Mouse (Mus musculus) urinary bladder, postnatal 36 days (tissue): ENCODE results near the gene Lnx2.

Experiments
- DNase-seq, 2 experiments: peaks; one replicate each; pipeline ENCODE4 v3.0.0; 2022; ENCODE audit warnings: low spot score in 2 of 2, mixed read lengths in 1 of 2

The Lnx2 gene

DNA sequence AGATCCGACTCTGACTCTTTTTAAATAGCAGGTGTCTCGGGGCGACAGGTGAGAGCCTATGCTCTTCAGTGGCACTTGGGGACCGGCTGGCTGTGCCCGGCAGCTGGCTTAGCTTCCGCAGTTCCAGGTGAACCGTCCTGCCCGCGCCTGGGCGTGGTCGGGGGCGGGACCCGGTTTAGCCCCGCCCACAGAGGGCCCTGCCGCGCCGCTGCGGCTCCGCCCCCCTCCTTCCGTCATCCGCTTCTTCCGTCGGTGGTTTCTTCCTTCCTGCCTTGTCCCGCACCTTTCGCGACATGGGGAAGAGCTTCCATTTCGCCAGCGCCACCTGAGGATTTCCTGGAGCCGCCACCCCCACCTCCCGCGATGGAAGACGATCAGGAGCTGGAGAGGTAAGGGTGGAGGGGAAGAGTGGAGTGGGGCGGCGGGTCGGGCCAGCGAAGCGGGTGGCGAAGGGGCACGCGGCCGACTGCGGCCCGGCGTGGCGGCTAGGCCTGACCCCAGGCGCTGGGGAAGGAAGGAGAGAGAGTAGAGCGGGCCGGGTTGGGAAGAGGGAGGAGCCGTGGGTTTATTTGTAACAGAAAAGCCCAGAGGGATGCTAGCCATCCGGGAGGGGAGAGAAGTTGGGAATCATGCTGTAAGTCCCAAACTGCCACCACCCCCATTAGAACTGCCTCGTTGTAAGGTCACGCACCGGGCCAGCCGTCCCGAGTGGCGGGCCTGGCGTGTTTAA lies 1.1 kb upstream of the Lnx2 start:
- peak; percentile 93 for DNase-seq

DNA sequence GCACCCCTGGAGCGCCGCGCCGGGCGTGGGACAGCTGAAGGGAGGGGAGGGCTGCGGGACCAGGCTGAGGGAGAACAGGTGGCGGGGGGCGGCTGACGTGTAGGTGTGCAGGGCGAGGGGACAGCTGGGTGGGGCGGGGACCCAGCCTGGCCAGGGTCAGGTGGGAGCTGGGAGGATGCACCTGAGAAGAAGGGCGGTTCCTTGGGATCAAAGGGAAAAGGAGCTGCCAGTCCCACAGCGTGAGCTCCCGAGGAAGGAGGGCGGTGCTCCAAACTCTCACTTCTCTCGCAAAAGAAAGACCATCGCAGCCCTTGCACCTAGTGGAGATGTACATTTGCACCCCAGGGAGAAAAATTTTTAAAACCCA lies 396 bp upstream of the Lnx2 start, which contains the start of gene Polr1d:
Polr1d (plus strand) TSS at position 252 of the 367 bp plus-strand sequence.
- no peak for DNase-seq

DNA sequence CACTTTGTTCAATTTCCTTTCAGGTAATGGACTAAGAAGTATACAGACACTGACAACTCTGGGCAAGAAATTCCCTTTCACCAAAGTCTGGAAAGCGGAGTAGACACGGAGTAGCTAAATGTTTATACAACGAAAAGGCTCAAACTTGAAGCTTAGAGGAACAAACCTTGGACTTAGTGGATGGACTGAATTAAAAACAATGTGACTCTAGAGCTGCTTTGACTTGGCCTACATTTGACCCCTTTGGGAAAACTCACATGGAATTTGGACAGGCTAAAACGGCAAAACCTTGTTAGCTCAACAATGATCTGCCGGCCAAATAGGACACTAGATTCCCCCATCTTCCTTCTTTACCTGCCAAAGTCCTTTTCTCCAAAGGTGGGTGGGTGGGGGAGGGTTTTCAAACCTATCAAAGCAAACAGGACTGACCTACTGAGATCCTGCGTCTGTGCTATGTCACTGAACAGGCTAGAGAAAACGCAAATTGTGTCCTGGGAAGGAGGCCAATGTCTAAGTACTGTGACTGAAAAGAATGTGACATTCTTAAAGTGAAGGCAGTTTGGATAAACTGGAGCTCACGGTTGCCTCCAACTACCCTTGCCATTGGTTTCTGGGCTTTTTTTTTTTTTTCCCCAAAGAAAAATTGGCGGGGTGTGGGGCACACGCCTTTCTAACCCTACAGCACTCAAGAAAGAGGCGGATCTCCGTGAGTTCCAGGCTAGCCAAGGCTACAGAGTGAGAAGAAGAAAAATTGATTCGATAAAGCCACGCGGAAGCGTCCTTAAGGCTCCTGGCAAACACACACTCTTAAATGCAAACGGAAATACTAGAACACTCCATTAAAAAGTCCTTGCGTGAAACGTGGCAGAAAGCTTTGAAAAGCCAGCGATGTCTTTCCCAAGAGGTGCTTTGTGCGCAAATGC lies 1.0 kb downstream of the Lnx2 start:
- no peak for DNase-seq

DNA sequence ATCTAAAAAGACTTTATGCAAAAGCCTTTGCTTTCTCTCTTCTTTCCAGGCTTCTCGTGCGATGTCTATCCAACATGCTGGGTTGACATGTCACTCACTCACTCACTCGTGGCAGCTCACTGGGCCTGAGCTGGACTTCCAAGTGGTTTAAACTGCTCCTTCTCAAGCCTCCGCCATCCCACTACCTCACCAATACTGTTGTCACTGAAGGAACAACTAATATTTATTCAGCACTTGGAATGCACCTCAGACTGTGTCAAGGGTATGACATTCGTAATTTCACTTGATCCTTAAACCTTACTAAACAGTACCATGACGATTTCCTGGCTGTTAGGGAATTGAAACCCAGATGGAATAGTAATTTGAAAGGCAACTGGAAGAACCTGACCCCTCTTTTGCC lies 2.6 kb downstream of the Lnx2 start:
- no peak for DNase-seq

DNA sequence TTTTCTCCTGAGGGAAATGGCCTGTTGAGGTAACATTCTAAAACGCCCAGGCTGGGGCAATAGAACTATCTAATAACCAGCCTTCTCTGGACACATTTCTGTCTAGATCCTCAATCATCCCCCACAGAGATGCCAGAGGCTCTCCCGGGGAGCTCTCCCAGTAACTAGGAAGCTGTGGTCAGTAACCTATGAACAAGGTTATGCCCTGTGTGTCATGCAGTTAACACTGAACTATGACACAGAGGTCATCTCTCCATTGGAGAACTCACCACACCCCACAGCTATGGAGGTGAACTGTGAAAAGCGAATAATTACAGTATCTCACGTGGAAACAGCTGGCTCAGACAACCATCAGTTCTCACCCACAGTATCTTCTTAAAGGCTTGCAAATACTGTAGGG lies 4.5 kb downstream of the Lnx2 start:
- no peak for DNase-seq

DNA sequence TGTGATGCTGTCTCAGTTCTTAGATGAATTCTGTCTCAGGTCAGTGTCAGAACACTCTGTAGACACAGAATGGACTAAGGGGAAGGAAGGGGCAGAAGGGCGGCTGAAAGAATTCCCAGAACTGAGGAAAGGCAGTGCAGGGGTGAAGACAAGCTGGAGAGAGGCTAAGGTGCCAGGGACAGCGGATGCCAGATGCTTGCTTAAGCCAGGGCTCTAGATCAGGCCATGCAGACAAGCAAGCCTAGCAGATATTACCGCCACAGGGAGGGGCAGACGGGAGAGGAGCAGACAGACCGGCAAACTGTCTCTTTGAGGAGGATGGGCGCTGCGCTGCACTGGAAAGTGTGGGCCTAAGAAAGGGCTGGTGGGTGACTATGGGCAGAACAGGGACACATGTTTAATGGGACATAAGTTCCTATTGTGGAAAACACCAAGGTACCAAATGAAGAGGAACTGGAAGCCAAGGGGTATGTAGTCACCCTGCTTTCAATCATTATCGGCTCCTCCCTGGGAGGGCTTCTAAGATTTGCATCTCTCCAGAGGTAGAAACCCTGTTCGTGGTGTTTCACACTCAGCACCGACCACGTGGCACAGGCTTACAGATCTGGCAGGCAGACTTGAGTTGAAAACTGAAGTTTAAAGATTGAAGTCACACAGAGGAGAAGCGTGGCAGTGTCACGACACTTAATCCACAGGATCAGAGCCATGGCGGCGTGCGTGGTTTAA lies 5.4 kb downstream of the Lnx2 start:
- DNase-seq, result peak in 1 of 2 experiments; percentile 36

DNA sequence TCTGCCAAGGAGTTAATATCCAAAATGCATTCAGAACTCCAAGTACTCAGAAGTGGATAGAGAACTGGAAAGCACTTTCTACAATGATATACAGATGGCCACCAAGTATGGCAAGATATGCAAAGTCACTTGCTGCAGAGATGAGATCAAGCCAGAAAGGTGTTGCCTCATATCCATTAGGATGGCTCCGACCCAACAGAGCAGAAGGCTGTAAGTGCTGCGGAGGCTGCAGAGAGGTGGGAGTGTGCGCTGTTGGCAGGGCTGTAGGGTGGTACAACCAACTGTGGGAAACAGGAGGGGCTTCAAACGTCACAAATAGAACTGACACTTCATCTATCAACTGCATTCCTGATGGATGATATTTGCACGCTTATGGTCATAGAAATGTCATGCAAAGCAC lies 7.5 kb downstream of the Lnx2 start:
- no peak for DNase-seq

DNA sequence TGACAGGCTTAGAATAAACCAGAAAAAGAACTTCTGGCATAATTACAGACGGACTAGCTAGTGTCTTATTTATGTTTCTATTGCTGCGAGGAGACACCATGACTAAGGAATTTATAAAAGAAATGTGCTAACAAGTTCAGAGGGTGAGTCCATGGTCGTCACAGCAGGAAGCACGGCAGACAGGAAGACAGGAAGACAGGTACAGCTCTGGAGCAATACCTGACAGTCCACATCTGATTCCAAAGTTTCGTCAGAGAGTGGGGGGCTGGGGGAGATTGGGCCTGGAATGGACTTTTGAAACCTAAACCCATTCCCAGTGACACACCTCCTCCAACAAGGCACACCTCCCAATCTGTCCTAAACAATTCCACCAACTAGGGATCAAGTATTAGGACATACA lies 9.4 kb downstream of the Lnx2 start:
- no peak for DNase-seq

DNA sequence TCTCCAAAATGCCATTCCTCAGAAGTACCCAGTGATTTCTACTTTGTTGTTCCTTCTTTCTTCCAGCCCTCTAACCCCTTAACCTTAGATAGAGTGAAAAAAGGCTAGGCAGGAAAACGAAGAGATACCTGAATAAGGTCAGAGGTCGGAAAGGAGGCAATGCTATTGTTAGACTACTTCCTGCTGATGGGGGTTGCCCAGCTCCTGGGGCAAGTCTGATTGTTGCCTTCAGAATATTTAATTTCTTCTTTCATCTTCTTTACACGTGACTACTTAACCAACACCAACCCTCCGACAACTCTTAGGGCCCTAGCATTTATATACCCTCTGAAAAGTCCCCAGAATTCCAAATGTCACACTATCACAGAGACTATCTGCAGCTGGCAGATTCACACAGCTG lies 10.3 kb downstream of the Lnx2 start:
- no peak for DNase-seq

DNA sequence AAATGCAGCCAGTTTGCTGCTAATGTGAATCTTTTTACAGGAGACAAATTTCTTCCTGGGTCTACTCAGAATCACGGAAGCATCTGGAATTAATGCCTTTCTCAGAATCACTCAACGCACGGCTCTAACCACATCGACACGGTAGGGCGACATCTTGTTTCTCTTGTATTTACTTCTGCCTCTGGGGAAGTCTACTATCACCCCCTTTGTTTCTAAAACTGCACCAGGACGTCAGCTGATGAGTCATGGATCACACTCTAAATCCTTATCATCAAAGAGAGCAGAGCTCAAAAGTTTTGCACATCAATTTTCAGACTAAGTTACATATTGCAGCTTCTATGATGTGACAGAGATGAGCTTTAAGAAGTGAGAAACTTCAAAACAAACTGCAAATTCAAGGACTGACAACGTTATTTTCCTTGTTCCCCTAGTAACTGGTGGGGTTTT lies 13.1 kb downstream of the Lnx2 start:
- no peak for DNase-seq

DNA sequence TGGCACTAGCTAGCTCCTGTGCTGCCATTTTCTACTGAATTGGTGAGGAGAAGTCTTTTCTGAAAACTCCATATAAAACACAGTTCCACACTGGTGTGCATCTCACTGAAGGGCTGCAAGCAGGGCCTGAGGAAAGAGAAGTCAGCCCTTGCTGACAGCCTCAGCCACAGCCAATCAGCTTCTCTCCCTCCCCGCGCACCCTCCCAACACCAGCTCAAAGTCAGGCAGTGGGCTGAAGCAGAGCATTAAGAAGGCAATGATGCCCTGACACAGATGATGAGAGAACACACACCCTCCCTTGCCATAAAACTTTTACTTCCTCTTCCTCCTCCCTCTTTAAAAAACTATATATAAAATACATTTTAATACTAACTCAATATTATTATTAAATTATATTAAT lies 16.4 kb downstream of the Lnx2 start:
- no peak for DNase-seq

DNA sequence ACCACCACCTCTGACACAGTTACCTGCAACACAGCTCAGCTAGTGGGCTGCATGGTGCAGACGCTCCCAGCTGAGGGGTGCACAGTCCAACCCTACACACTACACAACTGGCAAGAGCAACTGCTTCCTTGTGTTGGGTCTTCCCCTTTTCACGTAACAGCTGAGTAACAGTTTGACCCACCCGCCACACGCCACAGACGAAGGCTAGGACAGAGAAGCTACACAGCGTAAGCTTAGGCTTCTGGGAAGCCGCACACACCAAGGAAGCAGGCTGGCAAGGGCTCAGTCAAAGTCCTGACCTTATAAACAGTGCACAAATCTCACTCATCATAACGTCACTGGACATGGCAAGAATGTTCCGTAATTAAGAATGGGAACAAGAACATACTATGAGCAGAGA lies 17.1 kb downstream of the Lnx2 start:
- no peak for DNase-seq

DNA sequence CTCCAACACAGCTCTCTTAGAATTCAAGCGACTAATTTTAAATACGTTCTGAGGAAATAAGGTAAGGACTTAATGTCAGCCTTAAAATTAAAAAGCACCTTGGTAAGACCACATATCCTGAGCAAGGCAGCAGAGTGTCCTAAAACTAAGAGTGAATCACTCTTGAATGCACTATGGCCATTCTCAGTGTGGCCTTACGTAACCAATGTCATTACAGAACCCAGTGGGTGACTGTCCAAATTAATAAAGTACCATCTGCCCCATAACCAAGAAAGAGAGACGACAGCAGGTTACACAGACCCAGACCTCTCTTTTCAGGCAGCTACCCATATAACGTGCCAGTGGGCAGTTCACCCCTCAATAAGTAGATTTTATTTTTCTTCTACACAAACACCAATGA lies 17.7 kb downstream of the Lnx2 start:
- no peak for DNase-seq

DNA sequence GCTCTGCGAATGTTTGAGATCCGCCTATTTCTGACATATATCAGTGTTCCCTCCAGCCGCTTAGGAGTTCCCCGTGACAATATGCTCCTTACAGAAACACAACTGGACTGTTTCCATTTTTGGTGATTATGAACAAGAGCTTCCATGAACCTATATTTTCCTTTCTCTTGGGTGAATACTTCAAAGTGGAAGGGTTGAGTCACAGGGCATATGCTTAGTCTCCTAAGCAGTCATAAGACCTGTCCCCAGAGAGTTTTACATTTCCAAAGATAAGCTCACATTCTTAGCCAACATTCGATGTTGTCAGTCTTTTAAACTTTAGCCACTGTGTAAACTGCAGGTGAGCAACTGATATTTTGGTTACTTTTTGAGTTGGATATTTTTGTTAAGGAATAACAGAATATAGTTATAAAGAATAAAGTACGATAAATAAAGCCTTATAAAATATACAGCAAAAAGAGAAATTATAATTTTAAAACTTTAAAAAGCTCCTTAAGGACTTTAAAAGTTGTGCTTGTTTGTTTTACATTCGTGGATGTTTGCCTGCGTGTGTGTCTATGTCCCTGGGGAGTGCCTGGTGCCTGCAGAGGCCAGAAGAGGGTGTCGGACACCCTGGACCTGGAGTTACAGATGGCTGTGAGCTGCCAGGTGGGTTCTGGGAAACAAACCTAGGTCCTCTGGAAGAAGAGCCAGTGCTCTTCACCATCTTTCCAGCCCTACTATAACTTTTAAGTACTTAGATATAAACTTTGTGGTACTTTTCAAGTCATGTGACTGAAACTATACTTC lies 18.6 kb downstream of the Lnx2 start:
- DNase-seq, result no peak

DNA sequence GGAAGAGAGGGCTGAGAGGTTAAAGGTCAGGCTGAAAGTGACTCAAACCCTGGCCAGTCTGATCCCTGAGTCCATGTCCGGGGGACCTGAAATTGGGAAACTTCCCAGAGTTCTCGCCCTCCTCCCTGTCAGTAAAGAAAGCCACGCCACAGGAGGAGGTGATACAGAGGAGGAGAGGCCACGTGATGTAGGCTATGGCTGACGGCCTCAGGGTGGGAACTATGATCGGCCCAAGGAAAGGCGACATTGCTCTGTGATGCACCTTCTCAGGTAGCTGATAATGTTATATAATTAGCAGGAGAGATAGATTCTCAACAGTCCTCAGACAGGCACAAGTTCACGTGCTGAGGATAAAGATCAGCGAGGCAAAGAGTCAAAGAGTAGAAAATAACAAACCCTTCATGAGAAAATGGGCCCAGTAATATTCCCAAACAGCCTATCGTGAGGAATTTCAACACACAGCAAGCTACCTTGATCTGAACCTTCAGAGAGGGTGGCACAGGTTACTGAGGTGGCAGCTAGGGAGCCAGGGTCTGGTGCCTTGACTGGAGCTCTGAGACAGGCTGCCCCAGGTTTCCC lies 19.6 kb downstream of the Lnx2 start:
- no peak for DNase-seq

DNA sequence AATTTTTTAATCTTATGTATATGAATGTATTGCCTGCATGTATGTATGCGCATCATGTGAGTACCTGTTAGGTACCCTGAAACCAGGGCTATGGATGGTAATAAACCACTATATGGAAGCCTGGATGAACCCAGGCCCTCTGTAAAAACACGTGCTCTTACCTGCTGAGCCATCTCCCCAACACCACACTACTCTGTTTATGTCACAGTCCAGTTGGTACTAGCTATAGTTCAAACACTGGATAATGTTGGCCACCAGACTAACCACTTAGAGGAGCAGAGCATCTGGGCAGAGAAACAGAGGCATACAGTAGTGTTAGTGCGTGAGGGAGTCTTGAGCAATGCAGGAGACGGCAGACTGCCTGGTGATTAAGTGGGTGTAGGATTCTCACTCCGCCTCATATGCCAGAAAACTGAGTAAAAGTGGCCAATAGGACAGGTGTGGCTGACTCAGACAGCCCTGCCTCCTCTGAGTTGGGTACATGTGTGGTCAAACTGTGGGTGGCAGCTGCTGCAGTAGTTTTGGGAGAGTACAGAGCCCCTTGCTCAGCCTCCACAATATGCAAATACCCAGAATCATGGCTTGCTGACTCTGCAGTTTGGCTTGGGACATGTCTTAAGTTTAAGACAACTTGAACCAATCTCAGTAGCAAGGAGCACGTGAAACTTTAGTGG lies 20.7 kb downstream of the Lnx2 start:
- no peak for DNase-seq

DNA sequence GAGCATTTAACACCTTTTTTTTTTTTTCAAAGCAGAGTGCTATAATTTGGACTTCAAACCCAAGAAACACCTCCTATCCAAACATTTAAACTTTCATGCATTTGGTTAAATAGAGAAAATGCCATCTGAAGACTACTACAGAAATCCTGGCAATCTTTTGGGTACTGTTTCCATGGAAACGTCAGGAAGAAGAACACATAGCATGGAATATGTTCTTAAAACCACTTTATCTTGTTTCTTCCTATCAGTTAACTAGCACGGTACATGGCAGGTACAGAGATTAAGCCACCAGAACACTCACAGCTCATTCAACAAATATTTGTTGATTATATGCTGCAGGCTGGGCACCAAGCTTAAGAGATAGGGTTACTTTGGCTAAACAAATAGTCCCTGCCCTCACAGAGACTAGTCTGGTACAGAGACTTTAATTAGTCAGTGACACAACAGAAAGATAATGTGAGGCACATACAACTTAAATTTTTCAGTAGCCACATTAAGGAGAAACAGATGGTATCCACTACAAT lies 21.6 kb downstream of the Lnx2 start:
- no peak for DNase-seq

DNA sequence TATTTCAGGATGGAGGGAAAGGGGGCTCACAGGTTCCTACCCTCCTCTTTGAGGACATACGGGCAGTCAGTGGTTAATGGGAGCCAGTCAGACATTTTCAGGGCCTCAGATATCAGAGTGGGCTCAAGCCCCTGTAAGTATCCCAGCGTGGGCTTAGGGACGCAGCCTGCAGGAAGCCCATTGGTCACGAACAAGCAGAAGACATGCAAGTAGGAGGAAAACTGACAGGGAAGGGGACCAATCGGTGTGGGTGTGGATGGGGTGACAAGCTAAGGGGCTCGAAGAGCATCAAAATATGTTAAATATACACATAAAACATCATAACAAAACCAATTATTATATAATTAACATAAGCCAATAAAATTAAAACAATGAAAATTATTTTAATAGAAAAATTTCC lies 22.1 kb downstream of the Lnx2 start:
- DNase-seq, result no peak

DNA sequence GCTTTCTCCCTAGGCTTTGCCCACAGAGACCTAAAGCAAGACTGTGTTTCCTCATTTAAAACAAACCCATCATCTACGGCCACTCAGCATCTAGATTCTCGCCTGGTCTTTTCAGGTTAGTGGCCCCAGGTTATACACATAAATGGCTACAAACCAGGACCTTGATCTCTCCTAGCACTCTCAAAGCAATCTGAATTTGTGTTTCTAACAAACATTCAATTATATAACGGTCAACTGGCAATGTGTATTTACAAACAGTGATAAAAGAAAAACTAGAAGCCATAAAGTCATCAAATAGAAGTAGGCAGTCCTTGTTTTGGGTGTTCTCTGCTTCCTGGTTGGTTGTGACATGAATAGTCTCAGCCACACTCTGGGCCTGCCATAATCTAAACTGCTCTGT lies 22.9 kb downstream of the Lnx2 start:
- no peak for DNase-seq

DNA sequence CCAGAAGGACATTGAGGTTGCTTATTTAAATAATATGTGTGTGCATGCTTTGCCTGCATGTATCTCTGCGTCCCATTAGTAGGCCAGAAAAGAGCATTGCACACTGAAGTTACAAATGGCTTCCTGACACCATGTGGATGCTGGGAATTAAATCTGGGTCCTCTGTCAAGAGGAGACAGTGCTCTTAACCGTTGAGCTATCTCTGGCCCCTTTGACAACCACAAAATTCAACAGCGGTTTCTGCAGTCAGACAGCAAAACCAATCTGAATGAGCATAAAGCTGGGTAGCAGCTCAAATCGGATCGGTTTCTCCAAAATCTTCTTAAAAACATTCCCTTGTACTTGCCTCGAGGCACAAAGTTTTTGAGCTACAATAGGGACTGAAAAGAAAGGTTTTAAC lies 23.3 kb downstream of the Lnx2 start:
- DNase-seq, result no peak

DNA sequence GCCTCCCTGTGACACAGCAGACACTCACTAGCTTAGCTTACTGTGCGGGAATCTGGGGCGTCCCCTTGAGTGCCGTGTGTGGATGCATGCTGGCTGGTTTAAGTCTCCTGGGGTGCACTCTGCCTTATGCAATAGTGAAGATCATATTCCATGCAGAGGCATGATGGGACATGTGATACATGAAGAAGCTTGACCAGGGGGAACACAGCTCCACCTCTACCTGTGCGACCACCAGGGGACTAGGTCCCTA lies 24.2 kb downstream of the Lnx2 start:
- DNase-seq, result no peak
